Mouse (Mus musculus): ENCODE measurements around the gene Gm19426. TPM values are rescaled to one million over a fixed set of nuclear protein-coding genes. Genes with fewer than 3 reads are reported as not detected.
A peak's percentile ranks its signal among the peaks of the same experiment; 100 is the strongest.

The Gm19426 gene
- total RNA-seq, 1 experiment, result 13.1 TPM

DNA sequence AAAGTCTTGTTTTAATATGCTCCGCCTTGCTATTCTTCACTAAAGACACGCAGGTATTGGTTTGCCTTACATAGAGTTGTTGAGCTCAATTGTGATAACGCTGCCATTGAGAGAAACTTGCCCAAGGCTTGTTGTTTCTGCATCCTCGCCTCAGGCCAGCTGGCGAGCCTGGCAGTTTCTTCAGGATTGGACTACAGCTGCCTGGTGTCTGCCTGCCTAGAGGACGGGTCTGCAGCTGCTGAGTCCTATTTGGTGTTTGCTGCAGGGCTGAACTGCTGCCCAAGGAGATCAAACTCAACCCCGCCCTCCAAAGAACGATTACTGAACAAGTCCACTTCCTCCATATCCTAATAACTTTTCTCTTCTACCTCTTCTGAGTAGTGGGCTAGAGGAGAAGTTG, 17.3 kb upstream of the Gm19426 start:
- Histone ChIP-seq H3K4me1 (ENCODE audit: control insufficient read depth in 2 of 2, insufficient read depth in 2 of 2, low read length in 2 of 2, poor library complexity in 1 of 2) (peaks cover 2 to 14% of the 10 kb centered on the region in 2 experiments), H3K9me3 (ENCODE audit: control insufficient read depth, insufficient read depth, low read depth, low read length) (no peaks in the 10 kb centered on the region), H3K4me3 (ENCODE audit: insufficient read depth in 1 of 2, low read depth in 1 of 2, low read length in 2 of 2, poor library complexity in 1 of 2, severe bottlenecking in 1 of 2) (no peak overlapping the region), H3K9ac (ENCODE audit: insufficient read depth, low read depth, low read length, poor library complexity, severe bottlenecking) (no peak overlapping the region), H3K36me3 (ENCODE audit: control insufficient read depth, insufficient read depth, low read length, poor library complexity, severe bottlenecking) (no peaks in the 10 kb centered on the region), H3K27ac (ENCODE audit: insufficient read depth, low read depth, low read length, poor library complexity, severe bottlenecking) (no peak overlapping the region)
- in situ Hi-C loops (cut with MboI; ENCODE audit: low sequenced_read_pairs in 2 of 2, unreplicated experiment in 2 of 2), result no loop called here
- no peak for DNase-seq (ENCODE audit: low read depth, low spot score)
- TF ChIP-seq ZNF384 (IDR thresholded peaks at IDR 0.05; ENCODE audit: low read depth, low read length), result no peak
- no peak for TF ChIP-seq HCFC1 (IDR thresholded peaks at IDR 0.05; ENCODE audit: borderline replicate concordance, insufficient read depth, low read length)
- TF ChIP-seq CHD2 (IDR thresholded peaks at IDR 0.05; ENCODE audit: low read depth, low read length), result no peak
- no peak for TF ChIP-seq ZC3H11A (IDR thresholded peaks at IDR 0.05; ENCODE audit: borderline replicate concordance, low read depth, low read length)
- no peak for TF ChIP-seq MAFK (IDR thresholded peaks at IDR 0.05; ENCODE audit: insufficient read depth, low read depth, low read length)

DNA sequence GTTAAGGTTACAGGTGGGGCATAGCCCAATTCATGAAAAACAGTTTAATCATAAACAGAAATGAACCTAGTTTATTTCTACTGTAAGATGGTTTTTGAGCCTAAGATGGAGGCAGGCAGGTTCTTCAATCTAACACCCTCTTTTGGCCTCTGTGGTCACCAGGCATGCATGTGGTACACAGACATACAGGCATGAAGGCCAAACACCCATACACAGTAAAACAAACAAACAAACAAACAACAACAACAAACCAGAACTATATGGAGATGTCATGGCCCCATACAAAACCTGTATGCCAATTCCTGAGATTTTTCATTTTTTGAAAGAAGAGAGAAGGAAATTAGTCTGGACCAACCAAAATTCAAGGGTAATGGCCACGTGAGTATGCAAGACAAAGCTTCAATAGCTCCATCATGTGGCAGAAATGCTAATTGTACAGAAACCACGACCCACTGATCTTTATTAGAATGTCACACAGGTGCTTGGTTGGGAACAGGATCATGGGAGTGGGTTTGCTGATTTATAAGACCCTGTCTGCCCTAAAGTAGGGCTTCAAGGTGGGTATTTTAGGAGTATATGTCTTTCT, 15.2 kb upstream of the Gm19426 start:
- Histone ChIP-seq H3K4me1 (ENCODE audit: control insufficient read depth in 2 of 2, insufficient read depth in 2 of 2, low read length in 2 of 2, poor library complexity in 1 of 2) (peaks cover 2 to 14% of the 10 kb centered on the region in 2 experiments), H3K9me3 (ENCODE audit: control insufficient read depth, insufficient read depth, low read depth, low read length) (no peaks in the 10 kb centered on the region), H3K9ac (ENCODE audit: insufficient read depth, low read depth, low read length, poor library complexity, severe bottlenecking) (no peak overlapping the region), H3K36me3 (ENCODE audit: control insufficient read depth, insufficient read depth, low read length, poor library complexity, severe bottlenecking) (no peaks in the 10 kb centered on the region), H3K27ac (ENCODE audit: insufficient read depth, low read depth, low read length, poor library complexity, severe bottlenecking) (no peak overlapping the region), H3K4me3 (ENCODE audit: insufficient read depth in 1 of 2, low read depth in 1 of 2, low read length in 2 of 2, poor library complexity in 1 of 2, severe bottlenecking in 1 of 2) (no peak overlapping the region)
- TF ChIP-seq ZC3H11A (IDR thresholded peaks at IDR 0.05; ENCODE audit: borderline replicate concordance, low read depth, low read length) (peak; percentile 28; the same call in 1 of the 2 replicates), HCFC1 (IDR thresholded peaks at IDR 0.05; ENCODE audit: borderline replicate concordance, insufficient read depth, low read length) (no peak)
- no peak for DNase-seq (ENCODE audit: low read depth, low spot score)
- in situ Hi-C loops (cut with MboI; ENCODE audit: low sequenced_read_pairs in 2 of 2, unreplicated experiment in 2 of 2), result no loop called here

DNA sequence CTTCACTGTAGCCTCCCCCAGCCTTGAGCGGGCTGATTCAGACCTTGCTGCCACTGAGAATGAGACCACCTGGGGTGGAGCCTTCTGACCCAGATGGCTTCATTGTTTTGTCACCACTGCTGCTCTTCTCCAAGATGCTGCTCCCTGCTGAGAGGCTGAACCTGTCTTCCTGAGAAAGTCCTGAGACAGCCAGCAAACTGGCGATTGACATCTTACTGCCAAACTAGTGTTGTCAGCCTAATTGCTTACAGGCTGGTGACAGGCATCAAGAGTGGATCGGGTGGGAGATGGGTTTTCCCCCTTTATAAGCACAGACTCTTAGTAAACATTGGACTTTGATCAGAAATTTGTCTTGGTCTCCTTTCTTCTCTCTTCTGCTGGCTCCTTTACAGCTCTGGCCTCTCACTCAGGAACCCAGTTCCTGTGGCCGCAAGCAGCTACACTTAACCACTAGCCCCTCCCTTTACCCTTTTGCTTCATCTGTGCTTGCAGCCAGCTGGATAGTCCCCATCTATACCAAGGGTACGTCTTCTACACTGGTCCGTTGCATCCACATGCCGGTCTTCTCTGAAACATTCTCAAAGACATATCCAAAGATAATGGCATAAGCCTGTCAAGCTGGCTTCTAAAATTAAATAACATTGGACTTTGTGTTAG, 13.7 kb upstream of the Gm19426 start:
- no peak overlapping the region for H3K27ac ChIP-seq (ENCODE audit: insufficient read depth, low read depth, low read length, poor library complexity, severe bottlenecking)
- H3K4me3 ChIP-seq (ENCODE audit: insufficient read depth in 1 of 2, low read depth in 1 of 2, low read length in 2 of 2, poor library complexity in 1 of 2, severe bottlenecking in 1 of 2), result no peak overlapping the region
- H3K36me3 ChIP-seq (ENCODE audit: control insufficient read depth, insufficient read depth, low read length, poor library complexity, severe bottlenecking), result no peaks in the 10 kb centered on the region
- no peak for DNase-seq (ENCODE audit: low read depth, low spot score)
- TF ChIP-seq MAFK (IDR thresholded peaks at IDR 0.05; ENCODE audit: insufficient read depth, low read depth, low read length) (no peak), HCFC1 (IDR thresholded peaks at IDR 0.05; ENCODE audit: borderline replicate concordance, insufficient read depth, low read length) (no peak)
- no peak overlapping the region for H3K9ac ChIP-seq (ENCODE audit: insufficient read depth, low read depth, low read length, poor library complexity, severe bottlenecking)
- H3K4me1 ChIP-seq (ENCODE audit: control insufficient read depth in 2 of 2, insufficient read depth in 2 of 2, low read length in 2 of 2, poor library complexity in 1 of 2), result peaks cover 2 to 11% of the 10 kb centered on the region in 2 experiments; a peak in 3 of 4 replicates
- no peaks in the 10 kb centered on the region for H3K9me3 ChIP-seq (ENCODE audit: control insufficient read depth, insufficient read depth, low read depth, low read length)
- in situ Hi-C loops (cut with MboI; ENCODE audit: low sequenced_read_pairs in 2 of 2, unreplicated experiment in 2 of 2), result no loop called here

DNA sequence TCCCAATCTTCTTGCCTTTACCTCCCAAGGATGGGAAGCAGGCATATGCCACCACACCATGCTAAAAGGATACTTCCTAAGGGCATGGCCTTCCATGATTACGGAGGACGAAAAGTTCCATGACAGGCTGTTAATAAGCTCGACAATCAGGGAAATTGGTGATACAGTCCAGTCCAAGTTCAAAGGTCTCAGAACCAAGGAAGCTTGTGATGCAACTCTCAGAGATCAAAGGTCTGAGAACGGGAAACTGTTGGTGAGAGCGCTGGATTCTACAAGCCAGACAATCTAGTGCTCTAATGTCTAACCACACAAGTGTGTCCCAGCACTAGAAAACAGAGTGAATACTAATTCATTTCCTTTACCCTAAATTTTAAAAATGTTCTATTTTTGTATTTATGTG, 12.8 kb upstream of the Gm19426 start:
- Histone ChIP-seq H3K9ac (ENCODE audit: insufficient read depth, low read depth, low read length, poor library complexity, severe bottlenecking) (no peak overlapping the region), H3K4me3 (ENCODE audit: insufficient read depth in 1 of 2, low read depth in 1 of 2, low read length in 2 of 2, poor library complexity in 1 of 2, severe bottlenecking in 1 of 2) (no peak overlapping the region), H3K27ac (ENCODE audit: insufficient read depth, low read depth, low read length, poor library complexity, severe bottlenecking) (no peak overlapping the region), H3K4me1 (ENCODE audit: control insufficient read depth in 2 of 2, insufficient read depth in 2 of 2, low read length in 2 of 2, poor library complexity in 1 of 2) (peaks cover 0 to 5% of the 10 kb centered on the region in 2 experiments; a peak in 1 of 4 replicates), H3K36me3 (ENCODE audit: control insufficient read depth, insufficient read depth, low read length, poor library complexity, severe bottlenecking) (no peaks in the 10 kb centered on the region), H3K9me3 (ENCODE audit: control insufficient read depth, insufficient read depth, low read depth, low read length) (no peaks in the 10 kb centered on the region)
- no peak for TF ChIP-seq ZC3H11A (IDR thresholded peaks at IDR 0.05; ENCODE audit: borderline replicate concordance, low read depth, low read length)
- no peak for TF ChIP-seq HCFC1 (IDR thresholded peaks at IDR 0.05; ENCODE audit: borderline replicate concordance, insufficient read depth, low read length)
- TF ChIP-seq MAFK (IDR thresholded peaks at IDR 0.05; ENCODE audit: insufficient read depth, low read depth, low read length), result no peak
- TF ChIP-seq CHD2 (IDR thresholded peaks at IDR 0.05; ENCODE audit: low read depth, low read length), result no peak
- no peak for DNase-seq (ENCODE audit: low read depth, low spot score)
- in situ Hi-C loops (cut with MboI; ENCODE audit: low sequenced_read_pairs in 2 of 2, unreplicated experiment in 2 of 2), result no loop called here

DNA sequence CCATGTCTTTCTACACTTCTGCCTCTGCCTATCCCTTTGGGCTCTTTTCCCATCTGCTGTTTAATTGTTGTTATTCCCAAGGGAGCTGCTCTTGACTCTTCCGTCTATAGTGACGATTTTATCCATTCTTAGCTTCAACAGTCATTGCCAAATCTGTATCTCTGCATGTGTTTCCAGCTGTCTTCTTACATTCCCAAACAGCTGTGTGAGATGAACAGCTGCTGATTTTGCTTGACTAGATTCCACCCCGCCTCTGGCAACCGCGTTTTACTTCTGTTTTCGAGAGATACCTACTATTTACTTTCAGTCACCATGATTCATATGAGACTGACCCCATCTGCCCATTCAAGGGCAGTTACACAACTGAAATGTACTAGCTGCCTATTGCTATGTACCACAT, 6.7 kb upstream of the Gm19426 start:
- Histone ChIP-seq H3K27ac (ENCODE audit: insufficient read depth, low read depth, low read length, poor library complexity, severe bottlenecking) (no peak overlapping the region), H3K9me3 (ENCODE audit: control insufficient read depth, insufficient read depth, low read depth, low read length) (no peaks in the 10 kb centered on the region), H3K36me3 (ENCODE audit: control insufficient read depth, insufficient read depth, low read length, poor library complexity, severe bottlenecking) (no peaks in the 10 kb centered on the region), H3K4me3 (ENCODE audit: insufficient read depth in 1 of 2, low read depth in 1 of 2, low read length in 2 of 2, poor library complexity in 1 of 2, severe bottlenecking in 1 of 2) (no peak overlapping the region), H3K9ac (ENCODE audit: insufficient read depth, low read depth, low read length, poor library complexity, severe bottlenecking) (no peak overlapping the region), H3K4me1 (ENCODE audit: control insufficient read depth in 2 of 2, insufficient read depth in 2 of 2, low read length in 2 of 2, poor library complexity in 1 of 2) (no peaks in the 10 kb centered on the region)
- TF ChIP-seq MAFK (IDR thresholded peaks at IDR 0.05; ENCODE audit: insufficient read depth, low read depth, low read length) (no peak), ZNF384 (IDR thresholded peaks at IDR 0.05; ENCODE audit: low read depth, low read length) (no peak), CHD2 (IDR thresholded peaks at IDR 0.05; ENCODE audit: low read depth, low read length) (no peak), ZC3H11A (IDR thresholded peaks at IDR 0.05; ENCODE audit: borderline replicate concordance, low read depth, low read length) (no peak), HCFC1 (IDR thresholded peaks at IDR 0.05; ENCODE audit: borderline replicate concordance, insufficient read depth, low read length) (no peak)
- no peak for DNase-seq (ENCODE audit: low read depth, low spot score)
- in situ Hi-C loops (cut with MboI; ENCODE audit: low sequenced_read_pairs in 2 of 2, unreplicated experiment in 2 of 2), result no loop called here

Data from ES-E14 (cell line).